Mouse (Mus musculus): ENCODE measurements around the gene Ntn5. TPM values are rescaled to one million over a fixed set of nuclear protein-coding genes. Genes with fewer than 3 reads are reported as not detected.

Ntn5 gene
- total and polyA plus RNA-seq, 3 experiments: 0.08 to 0.57 TPM; not detected in 1

GRCm38 (mm10) chr7:45634946-45635681 is 48.7 kb upstream of the Ntn5 start (continued):
- TF ChIP-seq MAFK (IDR thresholded peaks at IDR 0.05; ENCODE audit: insufficient replicate concordance, low read length) (no peak), CHD1 (IDR thresholded peaks at IDR 0.05; ENCODE audit: low read depth, low read length) (no peak), MYC (IDR thresholded peaks at IDR 0.05; ENCODE audit: low read depth, low read length) (0 out of 2 replicates have a peak, but pooled peaks have one; percentile 34), ZNF384 (IDR thresholded peaks at IDR 0.05; ENCODE audit: low read depth, low read length) (peak; percentile 64), ELF1 (IDR thresholded peaks at IDR 0.05; ENCODE audit: low read depth, low read length) (peak; percentile 66), PAX5 (IDR thresholded peaks at IDR 0.05; ENCODE audit: low read length) (no peak), ZKSCAN1 (IDR thresholded peaks at IDR 0.05; ENCODE audit: borderline replicate concordance, low read depth, low read length) (no peak), CHD2 (IDR thresholded peaks at IDR 0.05; ENCODE audit: low read length) (no peak), POLR2AphosphoS2 (IDR thresholded peaks at IDR 0.05; ENCODE audit: low read depth, low read length) (no peak), USF2 (conservative IDR thresholded peaks at IDR 0.05; ENCODE audit: low read depth, low read length) (no peak)

- in situ Hi-C loops (cut with MboI; ENCODE audit: low pct_ligation_motif_present, low pct_unique_long_range_greater_than_20kb, low sequenced_read_pairs): loop anchor here (5.0 kb wide), 1 partner anchor 46 kb away; the partner anchor contains the start of gene Ntn5
- H3K4me2 ChIP-seq (ENCODE audit: insufficient read depth, low read depth, poor library complexity, severe bottlenecking): no peak overlapping the region
- H3K36me3 ChIP-seq (replicated peaks in 1 of 2; ENCODE audit: control insufficient read depth in 1 of 2, insufficient read depth in 1 of 2, low read length in 1 of 2): peaks cover 0 to 22% of the 10 kb centered on the region in 2 experiments
Observed at GRCm38 (mm10) chr7:45635711-45636688, 47.8 kb upstream of the Ntn5 start.

GRCm38 (mm10) chr7:45637710-45638109 is 46.1 kb upstream of the Ntn5 start:
- Histone ChIP-seq H3K9ac (ENCODE audit: insufficient read depth, low read depth) (no peak overlapping the region), H3K9me3 (replicated peaks; ENCODE audit: low read length) (peaks cover 10% of the 10 kb centered on the region), H3K27ac (ENCODE audit: insufficient read depth, low read depth) (no peak overlapping the region), H3K79me2 (replicated peaks; ENCODE audit: control insufficient read depth, extremely low read depth, insufficient read depth, poor library complexity, severe bottlenecking) (no peaks in the 10 kb centered on the region), H3K4me2 (ENCODE audit: insufficient read depth, low read depth, poor library complexity, severe bottlenecking) (no peak overlapping the region), H3K36me3 (replicated peaks in 1 of 2; ENCODE audit: control insufficient read depth in 1 of 2, insufficient read depth in 1 of 2, low read length in 1 of 2) (peaks cover 0 to 14% of the 10 kb centered on the region in 2 experiments), H3K4me3 (replicated peaks in 1 of 3; ENCODE audit: low read depth in 2 of 3, low read length in 2 of 3, poor library complexity in 1 of 3) (no peak overlapping the region), H3K27me3 (replicated peaks) (no peaks in the 10 kb centered on the region), H3K4me1 (ENCODE audit: control insufficient read depth in 1 of 2, insufficient read depth in 2 of 2) (peaks cover 20 to 83% of the 10 kb centered on the region in 2 experiments)
- dilution Hi-C loops (cut with MboI; ENCODE audit: extremely low pct_ligation_motif_present, extremely low pct_unique_long_range_greater_than_20kb, low sequenced_read_pairs) (no loop called here), in situ Hi-C loops (cut with MboI; ENCODE audit: low pct_ligation_motif_present, low pct_unique_long_range_greater_than_20kb, low sequenced_read_pairs) (loop anchor here (5.0 kb wide), 1 partner anchor 45 kb away; the partner anchor contains the start of gene Ntn5)
- TF ChIP-seq RAD21 (IDR thresholded peaks at IDR 0.05; ENCODE audit: low read depth, low read length): no peak
- no peak for TF ChIP-seq SMC3 (IDR thresholded peaks at IDR 0.05; ENCODE audit: low read depth, low read length)
- no peak for TF ChIP-seq PAX5 (IDR thresholded peaks at IDR 0.05; ENCODE audit: low read length)
- no peak for TF ChIP-seq MYC (IDR thresholded peaks at IDR 0.05; ENCODE audit: low read depth, low read length)
- TF ChIP-seq CTCF (conservative IDR thresholded peaks at IDR 0.05 in 1 of 2, IDR thresholded peaks at IDR 0.05 in 1 of 2; ENCODE audit: low read depth in 2 of 2, low read length in 2 of 2): no peak
- no peak for TF ChIP-seq BHLHE40 (IDR thresholded peaks at IDR 0.05; ENCODE audit: low read depth, low read length)
- no peak for TF ChIP-seq KAT2A (IDR thresholded peaks at IDR 0.05; ENCODE audit: insufficient replicate concordance, low read length)
- TF ChIP-seq EP300 (IDR thresholded peaks at IDR 0.05; ENCODE audit: low read length): peak; percentile 26; the same call in 1 of the 2 replicates
- peak; percentile 51; the same call in 1 of the 2 replicates for TF ChIP-seq IRF4 (IDR thresholded peaks at IDR 0.05; ENCODE audit: low read depth, low read length)
- no peak for TF ChIP-seq USF1 (IDR thresholded peaks at IDR 0.05; ENCODE audit: low read depth, low read length)
- TF ChIP-seq GABPA (IDR thresholded peaks at IDR 0.05; ENCODE audit: insufficient replicate concordance, low read depth, low read length): no peak
- TF ChIP-seq MAX (IDR thresholded peaks at IDR 0.05; ENCODE audit: low read length): no peak
- TF ChIP-seq CHD1 (IDR thresholded peaks at IDR 0.05; ENCODE audit: low read depth, low read length): no peak
- TF ChIP-seq UBTF (IDR thresholded peaks at IDR 0.05; ENCODE audit: low read depth, low read length): no peak
- peak; percentile 39; the same call in 1 of the 2 replicates for TF ChIP-seq TCF12 (IDR thresholded peaks at IDR 0.05; ENCODE audit: low read depth, low read length)
- no peak for TF ChIP-seq E2F4 (IDR thresholded peaks at IDR 0.05; ENCODE audit: insufficient replicate concordance, low read depth, low read length)
- no peak for TF ChIP-seq MAFK (IDR thresholded peaks at IDR 0.05; ENCODE audit: insufficient replicate concordance, low read length)
- peak; percentile 27 for TF ChIP-seq ETS1 (conservative IDR thresholded peaks at IDR 0.05; ENCODE audit: low read depth, low read length)
- peak; percentile 48 for DNase-seq (ENCODE audit: extremely low read depth)

More at GRCm38 (mm10) chr7:45635711-45636688, 47.8 kb upstream of the Ntn5 start:
- no peak overlapping the region for H3K4me3 ChIP-seq (replicated peaks in 1 of 3; ENCODE audit: low read depth in 2 of 3, low read length in 2 of 3, poor library complexity in 1 of 3)
- no peaks in the 10 kb centered on the region for H3K79me2 ChIP-seq (replicated peaks; ENCODE audit: control insufficient read depth, extremely low read depth, insufficient read depth, poor library complexity, severe bottlenecking)
- H3K9me3 ChIP-seq (replicated peaks; ENCODE audit: low read length): peaks cover 17% of the 10 kb centered on the region
- dilution Hi-C loops (cut with MboI; ENCODE audit: extremely low pct_ligation_motif_present, extremely low pct_unique_long_range_greater_than_20kb, low sequenced_read_pairs): no loop called here
- TF ChIP-seq USF1 (IDR thresholded peaks at IDR 0.05; ENCODE audit: low read depth, low read length) (no peak), HCFC1 (IDR thresholded peaks at IDR 0.05; ENCODE audit: low read depth, low read length) (peak; percentile 50)
- H3K27me3 ChIP-seq (replicated peaks): no peaks in the 10 kb centered on the region
- peak; percentile 21 for DNase-seq (ENCODE audit: extremely low read depth)
- H3K9ac ChIP-seq (ENCODE audit: insufficient read depth, low read depth): no peak overlapping the region
- peaks cover 14 to 66% of the 10 kb centered on the region in 2 experiments for H3K4me1 ChIP-seq (ENCODE audit: control insufficient read depth in 1 of 2, insufficient read depth in 2 of 2)
- no peak overlapping the region for H3K27ac ChIP-seq (ENCODE audit: insufficient read depth, low read depth)

All from CH12.LX (cell line).